Mouse (Mus musculus) myocyte (in vitro differentiated cells): ENCODE measurements at regions not wholly inside any gene's neighbourhood (a gene's known extent, or its start where the extent isn't known, plus 50 kb on each side); places are given as distances from the start of the nearest gene placed in this dataset.

Experiments used
- MAX ChIP-seq: IDR thresholded peaks from one replicate; pipeline ENCODE4 v1.6.1; 2011; ENCODE audit warnings: low read depth, mild to moderate bottlenecking, control low read depth
- POLR2A ChIP-seq: IDR thresholded peaks from one replicate; pipeline ENCODE4 v1.6.1; 2011; ENCODE audit warnings: low read depth, mild to moderate bottlenecking, control low read depth, moderate library complexity; ENCODE audit not compliant: insufficient read length

- TF ChIP-seq POLR2A, result no peak
- TF ChIP-seq MAX, result no peak
These were observed 342.5 kb upstream of the Gm11114 start for GRCm38 (mm10) chr9:84969975-84970608.
